Mouse (Mus musculus) lung, postnatal 0 days (tissue): Measurements from ENCODE around the gene Psmd5.

Experiments
- CTCF ChIP-seq: IDR thresholded peaks from 2 replicates; pipeline ENCODE4 v1.5.1; 2016; ENCODE audit warnings: antibody characterized with exemption, mild to moderate bottlenecking
- EP300 ChIP-seq: IDR thresholded peaks from 2 replicates; pipeline ENCODE4 v1.6.1; 2016; ENCODE audit warnings: antibody characterized with exemption, mild to moderate bottlenecking, control low read depth

GRCm38 (mm10) chr2:34909719-34910118 is 35.0 kb upstream of the Psmd5 start:
- TF ChIP-seq EP300 (no peak), CTCF (no peak)
